Mouse (Mus musculus) spleen, adult 18-20 months (tissue): ENCODE results near the gene Map2.

Experiments used
- DNase-seq, 2 experiments: peaks; one replicate each; pipeline ENCODE4 v3.0.0; 2022; ENCODE audit warnings: mixed read lengths in 2 of 2

The Map2 gene

GRCm38 (mm10) chr1:66320378-66321135, 145.5 kb downstream of the Map2 start:
- DNase-seq = no peak

GRCm38 (mm10) chr1:66321136-66321502, 146.0 kb downstream of the Map2 start:
- DNase-seq = no peak

- DNase-seq = no peak
These were observed 146.6 kb downstream of the Map2 start for GRCm38 (mm10) chr1:66321631-66322142.

- no peak for DNase-seq
These were observed 148.4 kb downstream of the Map2 start for GRCm38 (mm10) chr1:66323461-66323860.

- DNase-seq = no peak
These were observed 149.9 kb downstream of the Map2 start for GRCm38 (mm10) chr1:66324951-66325350.

- no peak for DNase-seq
These were observed 153.9 kb downstream of the Map2 start for GRCm38 (mm10) chr1:66328996-66329395.

- no peak for DNase-seq
These were observed 154.5 kb downstream of the Map2 start for GRCm38 (mm10) chr1:66329534-66329933.

GRCm38 (mm10) chr1:66335724-66336284, 160.7 kb downstream of the Map2 start:
- no peak for DNase-seq

- no peak for DNase-seq
These were observed 164.1 kb downstream of the Map2 start for GRCm38 (mm10) chr1:66339213-66339612.

- no peak for DNase-seq
These were observed 173.5 kb downstream of the Map2 start for GRCm38 (mm10) chr1:66348404-66349165.

- DNase-seq = no peak
These were observed 174.2 kb downstream of the Map2 start for GRCm38 (mm10) chr1:66349166-66349835.

GRCm38 (mm10) chr1:66351366-66351765, 176.3 kb downstream of the Map2 start:
- DNase-seq = no peak

GRCm38 (mm10) chr1:66361799-66362198, 186.7 kb downstream of the Map2 start:
- no peak for DNase-seq

- no peak for DNase-seq
These were observed 188.2 kb downstream of the Map2 start for GRCm38 (mm10) chr1:66363285-66363684.

GRCm38 (mm10) chr1:66364386-66364785, 189.3 kb downstream of the Map2 start:
- DNase-seq = no peak

- DNase-seq = no peak
These were observed 190.5 kb downstream of the Map2 start for GRCm38 (mm10) chr1:66365600-66365999.

- DNase-seq = no peak
These were observed 194.4 kb downstream of the Map2 start for GRCm38 (mm10) chr1:66369486-66369885.

GRCm38 (mm10) chr1:66371371-66371770, 196.3 kb downstream of the Map2 start:
- DNase-seq = no peak

- DNase-seq = no peak
These were observed 211.2 kb downstream of the Map2 start for GRCm38 (mm10) chr1:66386321-66386720.

GRCm38 (mm10) chr1:66386751-66387452, 211.8 kb downstream of the Map2 start:
- no peak for DNase-seq

- no peak for DNase-seq
These were observed 213.5 kb downstream of the Map2 start for GRCm38 (mm10) chr1:66388561-66388960.

- no peak for DNase-seq
These were observed 220.0 kb downstream of the Map2 start for GRCm38 (mm10) chr1:66394944-66395637.
